In genomic region chr10:9310346-9310745, GRCm38 (mm10) we compare ENCODE assay signal across 20 mouse cellular contexts.
A peak's percentile ranks its signal among the peaks of the same experiment; 100 is the strongest.
DNase-seq lines count a peak whose midpoint lies in the region; ATAC-seq and TF ChIP-seq lines count a peak whose summit lies in the region.
"Had no signal": no experiment of that assay in that cellular context is flagged by ENCODE, and none has a peak within 500 bp of the region (broad histone marks: within the 10 kb centered on the region; RNA-seq: fewer than 3 reads in every experiment).

No protein-coding gene starts in this region.

- peak; percentile 57; the same call in 1 of the 2 replicates for ATAC-seq in forebrain, embryonic 13.5 days
- no peak for ATAC-seq in lung, embryonic 14.5 days (ENCODE audit: insufficient read depth)
- ATAC-seq: intestine, embryonic 16.5 days had no signal

- H3K36me3 ChIP-seq in forebrain, embryonic 13.5 days (ENCODE audit: poor library complexity, severe bottlenecking): no peaks in the 10 kb centered on the region
- no peaks in the 10 kb centered on the region for H3K36me3 ChIP-seq in forebrain, embryonic 10.5 days (replicated peaks)
- no peaks in the 10 kb centered on the region for H3K36me3 ChIP-seq in lung, embryonic 14.5 days (ENCODE audit: insufficient read depth)
- H3K36me3 ChIP-seq: embryonic facial prominence, embryonic 10.5 days; heart, embryonic 15.5 days had no signal

- no peak for TF ChIP-seq POLR2A in lung, adult 2 months (IDR thresholded peaks at IDR 0.05; ENCODE audit: borderline replicate concordance, extremely low read depth, low read depth, low read length)
- no peak for TF ChIP-seq POLR2A in brain, embryonic 14.5 days (IDR thresholded peaks at IDR 0.05; ENCODE audit: borderline replicate concordance, extremely low read depth, insufficient read depth, insufficient read length, poor library complexity, severe bottlenecking)

- H3K4me2 ChIP-seq in forebrain, embryonic 13.5 days: no peak overlapping the region
- H3K4me2 ChIP-seq in lung, embryonic 14.5 days: no peak overlapping the region
- H3K4me2 ChIP-seq: heart, embryonic 11.5 days; heart, embryonic 15.5 days; hindbrain, embryonic 14.5 days had no signal

- no peak overlapping the region for H3K9ac ChIP-seq in forebrain, embryonic 13.5 days
- H3K9ac ChIP-seq in lung, embryonic 14.5 days: no peak overlapping the region
- H3K9ac ChIP-seq: heart, embryonic 15.5 days; hindbrain, embryonic 14.5 days had no signal

- DNase-seq in forebrain, embryonic 10.5 days (ENCODE audit: extremely low spot score, low spot score): no peak
- peak; percentile 67 for DNase-seq in lung, embryonic 14.5 days
- DNase-seq in lung, adult 2 months: no peak
- DNase-seq in MN1 (ENCODE audit: low spot score): peak; percentile 81
- peak; percentile 82 for DNase-seq in brain, embryonic 14.5 days (ENCODE audit: low read depth)
- DNase-seq: adrenal gland, adult 2 months; adrenal gland, postnatal 25 days; cerebellum, adult 11-12 months; cerebellum, adult 9-10 months; cerebellum, postnatal 36 days; gastrocnemius, postnatal 14 days; heart, adult 2 months; heart, postnatal 14 days had no signal

- WGBS in forebrain, embryonic 13.5 days: 46% methylated on average over 5 of the region's 5 CpGs
- WGBS in forebrain, embryonic 10.5 days: 89% methylated on average over 5 of the region's 5 CpGs
- WGBS in lung, embryonic 14.5 days: 49% methylated on average over 5 of the region's 5 CpGs
- 44% methylated on average over 5 of the region's 5 CpGs for WGBS in lung, adult 2 months

- no peak overlapping the region for H3K27ac ChIP-seq in forebrain, embryonic 13.5 days
- H3K27ac ChIP-seq in forebrain, embryonic 10.5 days: no peak overlapping the region
- H3K27ac ChIP-seq in lung, embryonic 14.5 days (ENCODE audit: low read depth): no peak overlapping the region
- H3K27ac ChIP-seq: embryonic facial prominence, embryonic 10.5 days; heart, adult 2 months; heart, embryonic 15.5 days; hindbrain, embryonic 14.5 days had no signal

- H3K27me3 ChIP-seq in forebrain, embryonic 13.5 days: no peaks in the 10 kb centered on the region
- H3K27me3 ChIP-seq in forebrain, embryonic 10.5 days (ENCODE audit: poor library complexity, severe bottlenecking): no peaks in the 10 kb centered on the region
- no peaks in the 10 kb centered on the region for H3K27me3 ChIP-seq in lung, embryonic 14.5 days (ENCODE audit: insufficient read depth, low read length)
- H3K27me3 ChIP-seq: CH12.LX; heart, embryonic 15.5 days had no signal

- H3K9me3 ChIP-seq in forebrain, embryonic 13.5 days (replicated peaks): no peaks in the 10 kb centered on the region
- H3K9me3 ChIP-seq in forebrain, embryonic 10.5 days: no peaks in the 10 kb centered on the region
- no peaks in the 10 kb centered on the region for H3K9me3 ChIP-seq in lung, embryonic 14.5 days (ENCODE audit: low read depth, low read length)
- H3K9me3 ChIP-seq: embryonic facial prominence, embryonic 10.5 days; heart, embryonic 15.5 days had no signal

- peaks cover 10% of the 10 kb centered on the region for H3K4me1 ChIP-seq in forebrain, embryonic 13.5 days
- H3K4me1 ChIP-seq in forebrain, embryonic 10.5 days: peaks cover 7% of the 10 kb centered on the region; the same call in 1 of the 2 replicates
- H3K4me1 ChIP-seq in lung, embryonic 14.5 days (ENCODE audit: insufficient read depth): 0 out of 2 replicates have a peak, but pooled peaks cover 5% of the 10 kb centered on the region
- no peaks in the 10 kb centered on the region for H3K4me1 ChIP-seq in lung, adult 2 months (ENCODE audit: control insufficient read depth, insufficient read depth, low read length)
- H3K4me1 ChIP-seq: embryonic facial prominence, embryonic 10.5 days had no signal

- TF ChIP-seq CTCF in lung, embryonic 14.5 days (IDR thresholded peaks at IDR 0.05; ENCODE audit: low read depth): no peak
- TF ChIP-seq CTCF in lung, adult 2 months (IDR thresholded peaks at IDR 0.05; ENCODE audit: insufficient read depth, low read length): no peak
- TF ChIP-seq CTCF in brain, embryonic 14.5 days (IDR thresholded peaks at IDR 0.05; ENCODE audit: borderline replicate concordance, extremely low read depth, insufficient read depth, insufficient read length): no peak

- H3K4me3 ChIP-seq in forebrain, embryonic 13.5 days: no peak overlapping the region
- no peak overlapping the region for H3K4me3 ChIP-seq in forebrain, embryonic 10.5 days
- no peak overlapping the region for H3K4me3 ChIP-seq in lung, embryonic 14.5 days (ENCODE audit: low read depth, low read length)
- no peak overlapping the region for H3K4me3 ChIP-seq in lung, adult 2 months (replicated peaks; ENCODE audit: extremely low read depth, low read depth, low read length)
- H3K4me3 ChIP-seq: embryonic facial prominence, embryonic 10.5 days; heart, adult 2 months; heart, embryonic 15.5 days had no signal

Comparison
In these comparisons a context has a peak if more than half of its experiments do, and no peak if none do; other contexts are left out.
1. DNase-seq: peak in lung, embryonic 14.5 days (single experiment), MN1 (single experiment) and brain, embryonic 14.5 days (single experiment); none in forebrain, embryonic 10.5 days (single experiment) and lung, adult 2 months (single experiment).